Comparison of ENCODE assay signal across 8 mouse cellular contexts in genomic region chr15:83724886-83725269, GRCm38 (mm10). TPM values are rescaled to one million over a fixed set of nuclear protein-coding genes. Genes with fewer than 3 reads are reported as not detected.
A peak's percentile ranks its signal among the peaks of the same experiment; 100 is the strongest.
DNase-seq lines count a peak whose midpoint lies in the region; ATAC-seq and TF ChIP-seq lines count a peak whose summit lies in the region.

Scube1 (minus strand) TSS chr15:83725021.

- peaks cover 55% of the 10 kb centered on the region for H3K27me3 ChIP-seq in erythroblast, embryonic 14.5 days (ENCODE audit: control insufficient read depth)
- H3K27me3 ChIP-seq in forebrain, embryonic 13.5 days = peaks cover 24% of the 10 kb centered on the region
- H3K27me3 ChIP-seq in heart, embryonic 15.5 days = peaks cover 67% of the 10 kb centered on the region
- H3K27me3 ChIP-seq in liver, adult 2 months (ENCODE audit: control insufficient read depth, insufficient read depth, low read length) = peaks cover 8% of the 10 kb centered on the region; the same call in 1 of the 2 replicates
- H3K27me3 ChIP-seq in neural tube, embryonic 12.5 days (replicated peaks) = peaks cover 8% of the 10 kb centered on the region

- peak within 1 kb of the TSS; percentile 20 for H3K4me3 ChIP-seq in erythroblast, embryonic 14.5 days (replicated peaks)
- H3K4me3 ChIP-seq in forebrain, embryonic 13.5 days = peak within 1 kb of the TSS; percentile 72
- peak within 1 kb of the TSS; percentile 62 for H3K4me3 ChIP-seq in heart, embryonic 15.5 days
- H3K4me3 ChIP-seq in liver, adult 2 months (ENCODE audit: insufficient read depth, low read depth, low read length) = peak within 1 kb of the TSS; percentile 49; the same call in 1 of the 2 replicates
- peak within 1 kb of the TSS; percentile 67 for H3K4me3 ChIP-seq in neural tube, embryonic 12.5 days

- TF ChIP-seq POLR2A in liver, adult 2 months (IDR thresholded peaks at IDR 0.05; ENCODE audit: extremely low read depth, insufficient read depth, low read length) = no peak

- peak within 1 kb of the TSS; percentile 36 for H3K27ac ChIP-seq in forebrain, embryonic 13.5 days
- no peak within 1 kb of the TSS for H3K27ac ChIP-seq in heart, embryonic 15.5 days
- H3K27ac ChIP-seq in liver, adult 2 months (replicated peaks; ENCODE audit: insufficient read depth, low read depth, low read length) = no peak within 1 kb of the TSS
- peak within 1 kb of the TSS; percentile 57; the same call in 1 of the 2 replicates for H3K27ac ChIP-seq in neural tube, embryonic 12.5 days

- no peaks in the 10 kb centered on the region for H3K79me2 ChIP-seq in liver, adult 2 months (ENCODE audit: control insufficient read depth, insufficient read depth, low read length)

- no peak for ATAC-seq in erythroblast, adult 5-6 weeks (replicated peaks; ENCODE audit: low FRiP score, poor library complexity, severe bottlenecking)
- ATAC-seq in forebrain, embryonic 13.5 days = peak; percentile 97
- peak; percentile 94 for ATAC-seq in heart, embryonic 15.5 days (replicated peaks; ENCODE audit: insufficient number of reproducible peaks, insufficient read depth, low FRiP score, low read depth)
- ATAC-seq in neural tube, embryonic 12.5 days (ENCODE audit: low FRiP score, low read depth) = peak; percentile 94

- no peaks in the 10 kb centered on the region for H3K9me3 ChIP-seq in erythroblast, embryonic 14.5 days (ENCODE audit: control insufficient read depth, low read length)
- H3K9me3 ChIP-seq in forebrain, embryonic 13.5 days (replicated peaks) = no peaks in the 10 kb centered on the region
- no peaks in the 10 kb centered on the region for H3K9me3 ChIP-seq in heart, embryonic 15.5 days (replicated peaks)
- no peaks in the 10 kb centered on the region for H3K9me3 ChIP-seq in neural tube, embryonic 12.5 days

- H3K9ac ChIP-seq in forebrain, embryonic 13.5 days = peak within 1 kb of the TSS; percentile 73
- peak within 1 kb of the TSS; percentile 58 for H3K9ac ChIP-seq in heart, embryonic 15.5 days
- H3K9ac ChIP-seq in liver, adult 2 months (ENCODE audit: low read depth, low read length) = peak within 1 kb of the TSS; percentile 74
- H3K9ac ChIP-seq in neural tube, embryonic 12.5 days = peak within 1 kb of the TSS; percentile 83

- under 1% methylated on average over 49 of the region's 51 CpGs for WGBS in forebrain, embryonic 13.5 days
- WGBS in heart, embryonic 15.5 days = under 1% methylated on average over 49 of the region's 51 CpGs
- WGBS in liver, adult 2 months = under 1% methylated on average over 51 of the region's 51 CpGs
- 1% methylated on average over 49 of the region's 51 CpGs for whole genome bisulfite sequencing in neural tube, embryonic 12.5 days

- H3K36me3 ChIP-seq in erythroblast, embryonic 14.5 days (ENCODE audit: control insufficient read depth) = no peaks in the 10 kb centered on the region
- H3K36me3 ChIP-seq in forebrain, embryonic 13.5 days (ENCODE audit: poor library complexity, severe bottlenecking) = peaks cover 9% of the 10 kb centered on the region; the same call in 1 of the 2 replicates
- H3K36me3 ChIP-seq in heart, embryonic 15.5 days = no peaks in the 10 kb centered on the region
- H3K36me3 ChIP-seq in liver, adult 2 months (ENCODE audit: control insufficient read depth, insufficient read depth, low read length) = no peaks in the 10 kb centered on the region
- H3K36me3 ChIP-seq in neural tube, embryonic 12.5 days = peaks cover 7% of the 10 kb centered on the region; the same call in 1 of the 2 replicates

- DNase-seq in kidney, postnatal 14 days = peak; percentile 93
- DNase-seq in liver, adult 2 months (ENCODE audit: extremely low read depth, low read depth, low spot score) = peak; percentile 31
- DNase-seq in testis, postnatal 14 days (ENCODE audit: low spot score) = peak; percentile 89

- TF ChIP-seq CTCF in liver, adult 2 months (IDR thresholded peaks at IDR 0.05; ENCODE audit: low read depth, low read length) = no peak

- peak within 1 kb of the TSS; percentile 85 for H3K4me2 ChIP-seq in forebrain, embryonic 13.5 days
- H3K4me2 ChIP-seq in heart, embryonic 15.5 days = peak within 1 kb of the TSS; percentile 96
- H3K4me2 ChIP-seq in neural tube, embryonic 12.5 days (replicated peaks) = peak within 1 kb of the TSS; percentile 87

- H3K4me1 ChIP-seq in erythroblast, embryonic 14.5 days (ENCODE audit: control insufficient read depth) = peaks cover 3% of the 10 kb centered on the region
- peaks cover 29% of the 10 kb centered on the region for H3K4me1 ChIP-seq in forebrain, embryonic 13.5 days
- peaks cover 17% of the 10 kb centered on the region for H3K4me1 ChIP-seq in heart, embryonic 15.5 days (replicated peaks)
- no peaks in the 10 kb centered on the region for H3K4me1 ChIP-seq in liver, adult 2 months (ENCODE audit: control insufficient read depth, insufficient read depth, low read length)
- peaks cover 32% of the 10 kb centered on the region for H3K4me1 ChIP-seq in neural tube, embryonic 12.5 days

RNA-seq across cellular contexts. Expression of gene Scube1, which starts in this region (rescaled TPM):
- 0.01 TPM in 1 of 2 replicates, not detected in the other for polyA plus RNA-seq in erythroblast, embryonic 14.5 days (2012)
- not detected in 2 replicates for total RNA-seq in erythroblast, adult 5-6 weeks (2015; ENCODE audit: low replicate concordance)
- not detected in 2 replicates for total RNA-seq in erythroblast, adult 5-6 weeks (2017; ENCODE audit: low replicate concordance)
- 10.7 and 13.0 TPM in 2 replicates for polyA plus RNA-seq in forebrain, embryonic 13.5 days (2015; fragmentation: Nextera tagmentation; extraction: Ambion mirVana)
- 4.8 and 7.9 TPM in 2 replicates for polyA plus RNA-seq in heart, embryonic 15.5 days (2015; fragmentation: Nextera tagmentation; extraction: Ambion mirVana)
- total RNA-seq in liver, adult 2 months (2014; rRNA removed) = 0.18 and 0.27 TPM in 2 replicates
- polyA plus RNA-seq in liver, adult 2 months (2012; rRNA removed) = 0.13 and 0.27 TPM in 2 replicates
- polyA plus RNA-seq in neural tube, embryonic 12.5 days (2016; fragmentation: Nextera tagmentation; extraction: Ambion mirVana) = 29.7 and 32.4 TPM in 2 replicates

Comparison
In these comparisons a context has a peak if more than half of its experiments do, and no peak if none do; other contexts are left out.
1. Peak in DNase-seq, H3K4me3 ChIP-seq and H3K9ac ChIP-seq in liver, adult 2 months; RNA of the gene not detected or under 1 TPM.
2. H3K4me3 ChIP-seq: peak in every context shown above with its lines; median percentile 72 in forebrain, embryonic 13.5 days; 67 in neural tube, embryonic 12.5 days; 62 in heart, embryonic 15.5 days; 49 in liver, adult 2 months; 20 in erythroblast, embryonic 14.5 days.
3. H3K27ac ChIP-seq: peak in forebrain, embryonic 13.5 days (single experiment) and neural tube, embryonic 12.5 days (single experiment); none in heart, embryonic 15.5 days (single experiment) and liver, adult 2 months (single experiment).
4. DNase-seq: peak in every context shown above with its lines; median percentile 93 in kidney, postnatal 14 days; 89 in testis, postnatal 14 days; 31 in liver, adult 2 months.
5. Peak in every context shown above with its lines, with median percentiles within 50 percentile points of each other: H3K4me2 ChIP-seq and H3K9ac ChIP-seq.